Mouse (Mus musculus): ENCODE data around the gene Kat2a. TPM values are rescaled to one million over a fixed set of nuclear protein-coding genes. Genes with fewer than 3 reads are reported as not detected.

Kat2a gene
- polyA plus RNA-seq, 1 experiment from 2014 or later = 65.9 TPM

DNA sequence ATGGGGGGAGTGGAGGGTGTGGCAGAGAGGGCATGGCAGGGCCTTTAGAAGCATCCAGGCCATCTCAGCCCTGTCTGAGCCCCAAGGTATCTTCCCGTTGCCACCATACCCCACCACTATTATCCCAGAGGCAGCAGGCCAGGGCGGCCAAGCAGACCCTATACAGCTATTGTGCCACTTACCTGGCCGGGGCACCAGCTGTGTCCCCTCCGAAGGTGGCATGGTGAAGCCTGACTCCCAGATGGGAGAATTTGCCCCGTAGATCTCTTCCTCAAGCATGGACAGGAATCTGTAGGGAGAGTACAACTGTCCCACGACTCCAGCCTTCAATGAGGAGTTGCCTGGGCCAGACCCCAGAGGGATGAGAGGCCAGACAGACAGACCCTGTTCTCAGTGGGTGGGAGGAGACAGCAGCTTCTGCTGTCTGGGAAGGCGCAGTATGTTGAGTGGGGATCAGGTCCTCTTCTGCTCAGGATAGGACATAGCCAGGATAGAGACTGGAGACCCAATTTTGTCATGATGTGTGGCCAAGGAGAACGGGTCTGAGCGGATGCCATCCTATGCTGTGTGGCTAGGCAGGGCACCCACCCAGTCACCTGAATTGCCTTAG is 3.0 kb downstream of the Kat2a start:
- H3K9me3 ChIP-seq (replicated peaks; ENCODE audit: control insufficient read depth, low read length, poor library complexity, severe bottlenecking) = no peaks in the 10 kb centered on the region
- H3K4me2 ChIP-seq (ENCODE audit: low read length) = no peak overlapping the region
- H3K27me3 ChIP-seq (ENCODE audit: control insufficient read depth, insufficient read depth, low read depth, low read length) = no peaks in the 10 kb centered on the region; the same call in 1 of the 2 replicates
- no peak for ATAC-seq
- H3K27ac ChIP-seq (ENCODE audit: low read length) = no peak overlapping the region
- H3K4me1 ChIP-seq (ENCODE audit: control insufficient read depth, insufficient read depth, low read length) = peaks cover 23% of the 10 kb centered on the region
- WGBS = 92% methylated on average over 9 of the region's 9 CpGs
- H3K9ac ChIP-seq (ENCODE audit: low read depth, low read length) = no peak overlapping the region
- H3K4me3 ChIP-seq (ENCODE audit: low read depth, low read length) = no peak overlapping the region
- H3K36me3 ChIP-seq (ENCODE audit: control insufficient read depth, insufficient read depth, low read length) = peaks cover 23% of the 10 kb centered on the region

DNA sequence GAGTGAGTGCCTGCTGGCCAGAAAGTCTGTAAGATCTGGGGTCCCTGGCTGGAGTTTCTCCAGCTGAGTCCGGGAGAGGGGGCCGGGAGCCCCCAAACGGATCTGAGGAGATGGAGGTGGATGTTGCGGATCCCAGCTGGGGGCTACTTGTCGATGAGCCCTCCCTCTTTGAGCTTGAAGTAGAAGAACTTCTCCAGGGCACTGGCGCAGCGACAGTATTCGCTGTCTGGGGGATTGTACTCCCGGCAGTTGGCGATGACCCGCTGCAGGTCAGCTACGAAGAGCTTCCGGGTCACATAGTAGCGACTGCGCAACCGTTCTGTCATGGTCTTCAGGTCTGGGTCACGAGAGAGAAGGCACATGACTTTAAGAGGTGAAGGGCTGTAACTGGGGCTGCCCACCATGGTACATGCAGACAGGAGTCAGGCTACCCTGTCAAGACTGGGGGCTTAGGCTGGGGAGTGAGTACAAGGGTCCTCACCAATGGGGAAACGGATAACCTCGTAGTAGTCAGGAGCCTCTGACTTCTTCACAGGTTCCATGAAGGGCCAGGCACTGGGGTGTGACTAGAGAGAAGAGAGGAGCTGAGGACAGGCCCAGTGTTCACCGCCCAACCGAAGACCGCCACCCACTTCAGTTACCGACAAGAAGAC is 7.0 kb downstream of the Kat2a start:
- Histone ChIP-seq H3K9me3 (replicated peaks; ENCODE audit: control insufficient read depth, low read length, poor library complexity, severe bottlenecking) (no peaks in the 10 kb centered on the region), H3K4me2 (ENCODE audit: low read length) (no peak overlapping the region), H3K4me1 (ENCODE audit: control insufficient read depth, insufficient read depth, low read length) (no peaks in the 10 kb centered on the region; the same call in 1 of the 2 replicates), H3K9ac (ENCODE audit: low read depth, low read length) (no peak overlapping the region), H3K36me3 (ENCODE audit: control insufficient read depth, insufficient read depth, low read length) (peaks cover 23% of the 10 kb centered on the region), H3K4me3 (ENCODE audit: low read depth, low read length) (no peak overlapping the region), H3K27me3 (ENCODE audit: control insufficient read depth, insufficient read depth, low read depth, low read length) (no peaks in the 10 kb centered on the region; the same call in 1 of the 2 replicates), H3K27ac (ENCODE audit: low read length) (no peak overlapping the region)
- WGBS = 94% methylated on average over 23 of the region's 23 CpGs
- no peak for ATAC-seq

DNA sequence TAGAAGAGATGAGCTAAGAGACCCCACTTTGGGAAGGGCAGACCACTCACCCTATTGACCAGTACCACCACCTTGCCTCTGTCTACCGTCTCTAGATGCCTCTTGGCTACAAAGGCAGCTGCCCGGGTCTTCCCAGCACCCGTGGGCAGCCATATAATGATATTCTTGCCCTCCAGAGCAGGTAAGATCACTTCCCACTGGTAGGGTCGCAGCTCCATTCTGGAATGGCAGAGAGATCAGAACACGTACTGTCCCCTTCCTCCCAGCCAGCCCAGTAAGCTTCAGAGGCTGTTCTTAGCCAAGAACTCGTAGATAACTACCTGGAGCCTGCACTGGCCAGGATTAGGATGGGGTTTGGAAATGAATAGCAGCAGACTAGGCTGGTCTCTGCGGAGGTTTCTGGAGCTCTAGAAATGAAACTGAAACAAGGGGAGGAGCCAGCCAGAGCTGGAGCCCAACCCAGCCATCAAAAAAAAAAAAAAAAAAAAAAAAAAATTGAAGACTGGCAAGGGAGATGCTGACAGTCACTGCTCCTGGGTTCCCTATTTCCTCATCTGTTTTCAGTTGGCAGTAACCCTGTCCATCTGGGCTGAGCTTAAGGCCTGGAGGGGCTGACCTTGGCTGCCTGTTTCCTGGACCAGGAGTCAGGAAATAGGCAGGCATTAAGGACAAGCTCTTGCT is 8.3 kb downstream of the Kat2a start, which contains the start of gene Dhx58:
TSS of gene Dhx58 (minus strand) at position 421 of the 681 bp plus-strand sequence.
- peaks cover 22% of the 10 kb centered on the region for H3K36me3 ChIP-seq (ENCODE audit: control insufficient read depth, insufficient read depth, low read length)
- H3K4me2 ChIP-seq (ENCODE audit: low read length) = no peak within 1 kb of the TSS
- H3K27me3 ChIP-seq (ENCODE audit: control insufficient read depth, insufficient read depth, low read depth, low read length) = no peaks in the 10 kb centered on the region; the same call in 1 of the 2 replicates
- H3K9me3 ChIP-seq (replicated peaks; ENCODE audit: control insufficient read depth, low read length, poor library complexity, severe bottlenecking) = no peaks in the 10 kb centered on the region
- no peak within 1 kb of the TSS for H3K4me3 ChIP-seq (ENCODE audit: low read depth, low read length)
- no peaks in the 10 kb centered on the region; the same call in 1 of the 2 replicates for H3K4me1 ChIP-seq (ENCODE audit: control insufficient read depth, insufficient read depth, low read length)
- 74% methylated on average over 7 of the region's 7 CpGs for WGBS
- ATAC-seq = no peak
- H3K27ac ChIP-seq (ENCODE audit: low read length) = no peak within 1 kb of the TSS
- H3K9ac ChIP-seq (ENCODE audit: low read depth, low read length) = no peak within 1 kb of the TSS

DNA sequence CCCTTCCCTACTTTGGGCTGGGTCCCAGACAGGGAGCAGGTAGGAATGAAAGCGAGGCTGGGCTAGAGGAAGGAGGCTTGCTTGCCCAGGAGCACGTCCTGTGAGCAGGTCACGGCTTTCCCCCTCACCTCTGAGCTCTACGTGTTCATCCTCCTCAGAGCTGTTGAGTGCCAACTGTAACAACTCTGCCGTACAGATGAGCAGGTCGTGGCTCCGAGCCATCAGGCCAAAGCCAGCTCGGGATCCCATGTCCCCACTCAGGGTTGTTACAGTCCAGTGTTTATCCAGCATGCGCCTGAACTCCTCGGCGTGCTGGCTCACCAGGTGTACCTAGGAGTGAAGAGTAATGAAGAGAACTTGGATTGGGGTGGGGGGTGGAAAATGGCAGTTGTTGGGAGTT is 8.9 kb downstream of the Kat2a start:
- WGBS = 76% methylated on average over 11 of the region's 11 CpGs
- no peak for ATAC-seq
- no peaks in the 10 kb centered on the region; the same call in 1 of the 2 replicates for H3K27me3 ChIP-seq (ENCODE audit: control insufficient read depth, insufficient read depth, low read depth, low read length)

DNA sequence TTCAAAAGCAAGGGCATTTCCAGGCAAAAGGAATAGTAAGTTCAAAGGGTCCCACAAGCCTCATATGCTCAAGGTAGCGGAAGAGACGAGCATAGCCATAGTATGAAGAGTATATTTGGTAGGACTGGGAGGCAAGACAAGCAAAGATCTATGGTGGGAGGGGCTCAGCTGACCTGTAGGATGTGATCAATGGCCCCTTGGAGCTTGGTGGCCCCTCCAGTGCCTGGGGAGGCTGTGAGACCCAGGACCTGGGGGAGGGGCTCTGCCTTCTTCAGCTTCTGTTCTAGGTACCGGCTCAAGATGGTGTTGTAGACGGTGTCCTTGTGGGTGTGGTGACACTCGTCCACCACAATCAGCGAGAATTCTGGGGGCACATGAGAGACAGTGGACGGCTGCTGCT is 9.4 kb downstream of the Kat2a start:
- no peak overlapping the region for H3K27ac ChIP-seq (ENCODE audit: low read length)
- no peak overlapping the region for H3K9ac ChIP-seq (ENCODE audit: low read depth, low read length)
- no peak for ATAC-seq
- H3K4me1 ChIP-seq (ENCODE audit: control insufficient read depth, insufficient read depth, low read length) = no peaks in the 10 kb centered on the region; the same call in 1 of the 2 replicates
- no peak overlapping the region for H3K4me2 ChIP-seq (ENCODE audit: low read length)
- peaks cover 18% of the 10 kb centered on the region for H3K36me3 ChIP-seq (ENCODE audit: control insufficient read depth, insufficient read depth, low read length)
- H3K27me3 ChIP-seq (ENCODE audit: control insufficient read depth, insufficient read depth, low read depth, low read length) = no peaks in the 10 kb centered on the region; the same call in 1 of the 2 replicates
- no peak overlapping the region for H3K4me3 ChIP-seq (ENCODE audit: low read depth, low read length)
- H3K9me3 ChIP-seq (replicated peaks; ENCODE audit: control insufficient read depth, low read length, poor library complexity, severe bottlenecking) = no peaks in the 10 kb centered on the region
- 41% methylated on average over 7 of the region's 7 CpGs for WGBS

More for the DNA sequence above, 8.9 kb downstream of the Kat2a start:
- Histone ChIP-seq H3K4me1 (ENCODE audit: control insufficient read depth, insufficient read depth, low read length) (no peaks in the 10 kb centered on the region; the same call in 1 of the 2 replicates), H3K4me3 (ENCODE audit: low read depth, low read length) (no peak overlapping the region), H3K36me3 (ENCODE audit: control insufficient read depth, insufficient read depth, low read length) (peaks cover 18% of the 10 kb centered on the region), H3K9me3 (replicated peaks; ENCODE audit: control insufficient read depth, low read length, poor library complexity, severe bottlenecking) (no peaks in the 10 kb centered on the region), H3K27ac (ENCODE audit: low read length) (no peak overlapping the region), H3K4me2 (ENCODE audit: low read length) (no peak overlapping the region), H3K9ac (ENCODE audit: low read depth, low read length) (no peak overlapping the region)

DNA sequence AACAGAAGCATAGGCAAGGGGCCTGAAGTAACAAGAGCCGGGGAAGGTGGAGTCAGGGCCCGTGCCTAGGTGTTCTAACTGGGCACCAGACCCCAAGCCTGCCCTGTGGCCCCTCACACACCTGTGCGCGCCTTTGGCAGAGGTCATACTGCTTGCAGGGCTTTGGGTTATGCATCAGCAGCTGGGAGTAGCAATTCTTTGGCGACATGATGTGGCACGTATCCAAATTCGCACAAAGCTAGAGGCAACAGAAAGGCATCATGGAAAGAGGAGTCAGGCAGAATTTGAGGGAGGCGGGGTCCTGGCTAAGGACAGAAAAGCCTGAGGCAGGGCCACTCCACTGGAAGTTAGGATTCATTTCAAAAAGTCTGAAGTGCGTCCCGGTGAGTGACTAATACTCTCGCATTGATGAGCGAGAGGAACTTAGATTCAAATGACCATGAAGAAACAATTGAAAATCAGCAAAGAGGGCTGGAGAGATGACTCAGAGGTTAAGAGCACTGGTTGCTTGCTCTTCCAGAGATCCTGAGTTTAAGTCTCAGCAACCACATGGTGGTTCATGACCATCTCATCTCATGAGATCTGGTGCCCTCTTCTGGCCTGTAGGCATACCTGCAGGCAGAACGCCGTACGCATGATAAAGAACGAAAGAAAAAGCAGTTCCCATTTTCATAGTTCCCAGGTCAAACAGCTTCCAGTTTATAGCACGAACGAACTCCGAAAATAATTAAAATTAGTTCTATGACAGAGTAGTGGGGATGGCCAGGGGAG is 10.0 kb downstream of the Kat2a start:
- Histone ChIP-seq H3K27ac (ENCODE audit: low read length) (no peak overlapping the region), H3K9ac (ENCODE audit: low read depth, low read length) (no peak overlapping the region), H3K9me3 (replicated peaks; ENCODE audit: control insufficient read depth, low read length, poor library complexity, severe bottlenecking) (no peaks in the 10 kb centered on the region), H3K4me1 (ENCODE audit: control insufficient read depth, insufficient read depth, low read length) (no peaks in the 10 kb centered on the region; the same call in 1 of the 2 replicates), H3K4me2 (ENCODE audit: low read length) (no peak overlapping the region), H3K36me3 (ENCODE audit: control insufficient read depth, insufficient read depth, low read length) (peaks cover 18% of the 10 kb centered on the region), H3K4me3 (ENCODE audit: low read depth, low read length) (no peak overlapping the region), H3K27me3 (ENCODE audit: control insufficient read depth, insufficient read depth, low read depth, low read length) (no peaks in the 10 kb centered on the region; the same call in 1 of the 2 replicates)
- 38% methylated on average over 19 of the region's 19 CpGs for WGBS
- no peak for ATAC-seq

DNA sequence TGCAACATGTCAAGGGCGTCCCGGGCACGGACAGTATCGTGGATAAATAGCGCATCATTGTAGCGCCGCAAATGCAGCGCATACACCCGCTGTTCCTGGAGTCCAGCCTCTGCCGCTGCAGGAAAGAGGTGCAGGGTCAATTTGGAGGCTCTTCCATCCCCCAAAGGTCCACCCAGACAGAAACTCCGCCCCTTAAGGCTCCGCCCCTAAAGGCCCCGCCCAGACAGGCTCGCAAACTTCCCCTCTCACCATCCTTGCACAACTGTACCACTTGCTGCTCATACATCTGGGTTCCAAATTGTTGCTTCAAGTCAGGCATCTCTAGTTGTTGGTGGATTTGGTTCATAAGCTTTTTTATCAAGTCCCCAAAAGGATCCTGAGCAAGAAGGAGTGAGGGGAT is 11.0 kb downstream of the Kat2a start:
- H3K36me3 ChIP-seq (ENCODE audit: control insufficient read depth, insufficient read depth, low read length) = peaks cover 15% of the 10 kb centered on the region
- H3K27ac ChIP-seq (ENCODE audit: low read length) = no peak overlapping the region
- 6% methylated on average over 14 of the region's 14 CpGs for WGBS
- no peaks in the 10 kb centered on the region for H3K9me3 ChIP-seq (replicated peaks; ENCODE audit: control insufficient read depth, low read length, poor library complexity, severe bottlenecking)
- H3K27me3 ChIP-seq (ENCODE audit: control insufficient read depth, insufficient read depth, low read depth, low read length) = no peaks in the 10 kb centered on the region; the same call in 1 of the 2 replicates
- H3K4me3 ChIP-seq (ENCODE audit: low read depth, low read length) = no peak overlapping the region
- no peak for ATAC-seq
- peak overlapping the region; percentile 27; the same call in 1 of the 2 replicates for H3K4me2 ChIP-seq (ENCODE audit: low read length)
- no peak overlapping the region for H3K9ac ChIP-seq (ENCODE audit: low read depth, low read length)
- no peaks in the 10 kb centered on the region; the same call in 1 of the 2 replicates for H3K4me1 ChIP-seq (ENCODE audit: control insufficient read depth, insufficient read depth, low read length)

DNA sequence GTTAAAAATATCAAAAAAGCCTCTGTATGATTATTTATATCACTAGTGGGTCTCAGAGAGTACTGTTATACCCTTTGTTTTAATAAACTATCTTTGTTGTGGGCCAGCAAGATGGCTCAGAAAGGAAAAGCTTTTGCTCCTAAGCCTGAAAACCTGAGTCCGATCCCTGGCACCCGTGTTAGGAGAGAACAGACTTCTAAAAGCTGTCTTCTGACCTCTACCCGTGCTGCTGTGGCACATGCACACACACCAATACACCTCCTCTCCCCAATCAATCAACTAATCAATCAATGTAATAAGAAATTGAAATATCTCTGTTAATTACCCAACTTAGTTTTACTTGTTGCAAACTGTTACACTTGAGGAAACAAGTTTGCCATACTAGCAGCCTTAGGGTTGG is 11.6 kb downstream of the Kat2a start:
- H3K27me3 ChIP-seq (ENCODE audit: control insufficient read depth, insufficient read depth, low read depth, low read length) = no peaks in the 10 kb centered on the region; the same call in 1 of the 2 replicates
- H3K4me2 ChIP-seq (ENCODE audit: low read length) = no peak overlapping the region
- 76% methylated on average over 3 of the region's 3 CpGs for WGBS
- no peak overlapping the region for H3K9ac ChIP-seq (ENCODE audit: low read depth, low read length)
- no peak overlapping the region for H3K4me3 ChIP-seq (ENCODE audit: low read depth, low read length)
- ATAC-seq = no peak
- peaks cover 9% of the 10 kb centered on the region for H3K36me3 ChIP-seq (ENCODE audit: control insufficient read depth, insufficient read depth, low read length)
- H3K9me3 ChIP-seq (replicated peaks; ENCODE audit: control insufficient read depth, low read length, poor library complexity, severe bottlenecking) = no peaks in the 10 kb centered on the region
- H3K27ac ChIP-seq (ENCODE audit: low read length) = no peak overlapping the region
- H3K4me1 ChIP-seq (ENCODE audit: control insufficient read depth, insufficient read depth, low read length) = no peaks in the 10 kb centered on the region; the same call in 1 of the 2 replicates
